Comparison of ENCODE assay signal across 9 mouse cellular contexts in the genomic region with DNA sequence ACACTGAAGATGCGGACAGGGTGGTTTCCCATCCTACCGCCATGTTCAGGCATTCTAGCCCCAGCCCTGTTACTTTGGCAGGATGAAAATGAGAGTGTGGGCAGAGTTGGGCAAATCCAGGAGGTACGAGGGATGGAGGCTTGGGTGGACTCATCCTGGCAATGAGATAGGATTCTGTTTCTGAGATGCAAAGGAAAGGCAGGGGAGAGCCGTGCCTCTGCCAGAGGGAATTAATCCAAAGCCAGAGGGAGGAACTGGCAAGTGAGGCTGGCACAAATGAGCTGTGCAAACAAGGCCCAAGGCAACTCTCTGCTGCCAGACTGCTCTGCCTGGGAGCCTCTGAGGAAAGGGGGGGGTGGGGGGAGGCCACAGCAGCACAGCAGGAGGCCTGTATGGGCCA.
A peak's percentile ranks its signal among the peaks of the same experiment; 100 is the strongest.
DNase-seq lines count a peak whose midpoint lies in the region.
"Had no signal": no experiment of that assay in that cellular context is flagged by ENCODE, and none has a peak within 500 bp of the region (broad histone marks: within the 10 kb centered on the region; RNA-seq: fewer than 3 reads in every experiment).

No protein-coding gene starts in this region.

- intact Hi-C loops in left cerebral cortex, postnatal 10 days (cut with DNase I), result no loop called here
- intact Hi-C loops in gastrocnemius, postnatal 14 days (cut with DNase I; ENCODE audit: low total_unique reads), result no loop called here

- peak; percentile 95 for DNase-seq in brain, adult 2 months (ENCODE audit: low read depth, low spot score)
- DNase-seq in cerebellum, adult 18-20 months, result peak; percentile 49 to 61
- DNase-seq in frontal cortex, postnatal 36 days (ENCODE audit: low spot score in 2 of 2), result peak; percentile 61 to 75
- DNase-seq in left cerebral cortex, postnatal 10 days (ENCODE audit: extremely low spot score in 1 of 2, low spot score in 2 of 2), result peak; percentile 25 to 61
- DNase-seq in urinary bladder, postnatal 10 days (ENCODE audit: low spot score), result no peak
- no peak for DNase-seq in gastrocnemius, postnatal 4 days (ENCODE audit: low spot score in 2 of 2)
- DNase-seq in yolk sac, embryonic 10.5 days (ENCODE audit: low spot score), result no peak
- no peak for DNase-seq in gastrocnemius, postnatal 14 days
- DNase-seq: lung, postnatal 14 days had no signal

Comparison
In these comparisons a context has a peak if more than half of its experiments do, and no peak if none do; other contexts are left out.
1. DNase-seq: peak in brain, adult 2 months (single experiment), cerebellum, adult 18-20 months (2 of 2), frontal cortex, postnatal 36 days (2 of 2) and left cerebral cortex, postnatal 10 days (2 of 2); none in urinary bladder, postnatal 10 days (single experiment), gastrocnemius, postnatal 4 days (0 of 2), yolk sac, embryonic 10.5 days (single experiment) and gastrocnemius, postnatal 14 days (single experiment).